Mouse (Mus musculus) cerebellum, adult 2 months (tissue): Measurements from ENCODE around the gene Kat14.

ENCODE experiments used
- CTCF ChIP-seq: fragments of 200-500 bp; IDR thresholded peaks from 2 replicates; pipeline ENCODE4 v1.5.1; 2011; ENCODE audit warnings: low read depth, mild to moderate bottlenecking, control low read depth, low read length, moderate library complexity, borderline replicate concordance; ENCODE audit not compliant: insufficient read depth
- POLR2A ChIP-seq: fragments of 200-500 bp; IDR thresholded peaks from 2 replicates; pipeline ENCODE4 v1.6.1; 2011; ENCODE audit warnings: low read length, control low read depth, borderline replicate concordance; ENCODE audit not compliant: insufficient read depth

DNA sequence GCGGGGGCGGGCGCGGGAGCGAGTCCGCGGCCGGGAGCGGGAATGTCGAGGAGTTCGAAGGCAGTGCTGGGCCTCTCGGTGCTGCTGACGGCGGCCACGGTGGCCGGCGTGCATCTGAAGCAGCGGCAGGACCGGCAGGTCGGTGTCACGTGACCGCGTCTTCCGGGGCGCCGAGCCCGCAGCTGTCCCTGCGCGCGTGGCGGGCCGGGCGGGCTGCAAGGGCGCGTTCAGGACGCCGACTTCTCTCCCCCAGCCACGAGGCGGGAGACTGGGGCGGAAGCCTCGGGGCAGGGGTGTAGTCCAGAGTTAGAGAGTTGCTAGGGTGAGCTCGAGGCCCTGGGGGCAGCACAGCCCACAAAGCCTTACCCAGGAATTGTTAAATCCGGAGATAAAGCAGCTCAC is 238 bp downstream of the Kat14 start:
- TF ChIP-seq CTCF (no peak), POLR2A (no peak; the same call in 1 of the 2 replicates)
